Mouse (Mus musculus): ENCODE results near the gene Slc25a54.

DNA sequence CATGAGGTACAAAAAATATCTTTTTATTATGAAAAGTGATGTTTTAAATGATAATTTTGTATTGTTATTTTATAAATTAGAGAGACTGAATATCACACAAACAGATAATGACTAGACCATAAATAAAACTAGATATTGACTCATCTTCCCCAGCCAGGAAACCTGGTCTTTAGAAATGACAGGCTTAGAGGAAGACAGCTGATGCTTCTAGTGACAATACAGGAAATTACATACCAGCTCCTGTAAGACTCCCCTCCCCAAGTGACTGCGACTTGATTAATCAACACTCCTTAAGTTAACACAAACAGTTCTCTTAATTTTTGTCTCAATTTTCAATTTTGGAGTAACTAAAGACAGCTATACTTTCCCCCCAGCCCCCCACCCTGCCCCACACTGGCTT, 55.1 kb downstream of the Slc25a54 start:
- TF ChIP-seq CTCF (IDR thresholded peaks at IDR 0.05; ENCODE audit: low read depth) (no peak), EP300 (optimal IDR thresholded peaks at IDR 0.05) (no peak)

All from stomach, postnatal 0 days (tissue).